Mouse (Mus musculus) heart, postnatal 36 days (tissue): Measurements from ENCODE around the gene Bub1b. TPM values are rescaled to one million over a fixed set of nuclear protein-coding genes. Genes with fewer than 3 reads are reported as not detected.
A peak's percentile ranks its signal among the peaks of the same experiment; 100 is the strongest.
"Not testable (repeated sequence)": the region's sequence is repeated elsewhere in the genome, so short reads cannot be mapped to it uniquely, and the experiment has no call there.

ENCODE experiments used
- DNase-seq, 2 experiments: peaks; one replicate each; pipeline ENCODE4 v3.0.0; 2021 to 2022
- intact Hi-C: fragments of 180-260 bp; cut with DNase I; formaldehyde crosslinking; loops from one replicate; pipeline ENCODE4 v1.15.1; 2025
- total RNA-seq, 2 experiments: library from RNA; stranded (reverse); gene quantifications; 2 replicates each; pipeline ENCODE4 v1.2.3; 2021

The Bub1b gene
- 1 to 10 TPM; 1.4 to 1.8 TPM for total RNA-seq

DNA sequence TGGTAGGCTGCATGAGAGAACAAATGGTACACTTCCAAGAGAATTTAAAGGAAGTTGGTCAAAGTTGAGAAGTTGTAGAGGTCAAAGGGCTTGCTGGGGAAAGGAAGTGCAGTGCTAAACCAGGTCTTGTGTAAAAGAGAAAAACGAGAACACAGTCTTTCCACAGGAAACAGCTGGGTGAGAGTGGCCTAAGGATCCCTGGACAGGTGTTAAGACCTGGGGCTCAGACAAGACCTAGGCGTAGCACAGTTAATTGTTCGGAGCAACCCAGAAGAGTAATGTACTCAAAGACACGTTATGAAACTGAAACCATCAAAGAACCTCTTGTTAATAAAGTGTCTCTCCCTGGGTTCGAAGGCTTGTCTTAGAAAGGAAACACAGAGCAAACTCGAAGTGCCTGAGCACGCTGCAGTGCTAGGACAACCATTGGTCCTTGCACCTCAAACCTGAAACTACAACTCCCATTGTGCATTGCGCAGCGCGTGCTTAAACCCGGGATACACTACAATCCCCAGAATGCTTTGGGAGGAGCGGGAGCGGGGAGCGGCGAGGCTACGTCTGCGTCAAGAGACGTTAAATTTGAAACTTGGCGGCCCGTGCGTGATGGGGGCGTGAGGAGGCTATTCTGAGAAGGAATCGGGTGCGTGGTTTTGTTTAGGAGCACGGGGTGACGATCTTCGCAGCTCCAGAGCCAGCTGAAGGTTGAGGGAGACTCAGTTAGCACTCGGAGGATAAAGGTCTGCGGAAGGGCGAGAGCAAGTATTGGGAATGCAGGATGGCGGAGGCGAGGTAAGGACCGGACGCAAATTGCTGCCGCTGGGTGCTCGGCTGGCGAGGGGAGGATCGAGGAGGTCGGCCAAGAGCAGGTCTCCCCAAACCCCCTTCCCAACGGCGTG is at the start of gene Bub1b:
Gene Bub1b, plus strand, starts transcription at position 539 of the 896 bp plus-strand sequence.
- intact Hi-C loops, result loop anchor here (2.0 kb wide), 1 partner anchor 51 kb away; no protein-coding TSS in a partner anchor
- DNase-seq, result peak; percentile 84 to 87

DNA sequence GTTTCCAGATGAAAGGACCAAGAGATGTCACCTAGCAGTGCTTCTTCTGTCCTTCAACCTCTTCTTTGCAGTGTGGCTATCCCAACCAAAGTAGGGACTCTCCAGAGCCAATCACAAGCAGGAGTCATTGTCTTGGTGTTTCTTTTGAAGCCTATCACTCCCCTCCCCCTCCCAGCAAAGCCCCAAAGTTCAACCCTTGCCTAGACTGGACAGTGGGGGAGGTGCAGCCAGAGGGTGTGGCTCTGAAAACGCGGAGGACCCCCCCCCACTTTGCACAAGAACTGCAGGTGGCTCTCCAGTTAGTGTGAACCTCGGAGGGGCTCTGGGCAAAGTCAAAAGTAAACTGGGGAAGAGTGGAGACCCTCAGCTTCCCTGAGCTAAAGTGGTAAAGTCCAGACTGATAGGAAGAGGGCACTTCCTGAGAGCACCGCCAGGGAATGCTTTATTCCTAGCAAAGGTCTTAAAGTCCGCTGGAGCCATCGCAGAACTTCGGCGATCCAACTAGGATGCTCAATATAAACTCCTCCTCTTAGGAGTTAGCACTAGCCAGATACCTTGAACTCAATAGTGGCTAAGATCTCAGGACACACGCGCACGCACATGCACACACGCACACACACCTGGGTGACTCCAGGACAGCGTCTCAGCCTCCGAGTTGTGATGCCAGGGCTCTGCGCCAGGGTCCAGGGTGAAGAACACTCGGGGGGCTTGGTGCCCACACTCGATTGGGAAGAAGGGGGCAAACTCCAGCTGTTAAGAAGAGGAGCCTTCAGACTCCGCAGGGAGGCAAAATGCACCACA is 49.4 kb upstream of the Bub1b start:
- intact Hi-C loops, result loop anchor here (1.0 to 5.0 kb wide), 3 partner anchors 21 to 199 kb away; partner anchors contain the start of gene Inafm2
- peak in 1 of 2 experiments; percentile 17 for DNase-seq

DNA sequence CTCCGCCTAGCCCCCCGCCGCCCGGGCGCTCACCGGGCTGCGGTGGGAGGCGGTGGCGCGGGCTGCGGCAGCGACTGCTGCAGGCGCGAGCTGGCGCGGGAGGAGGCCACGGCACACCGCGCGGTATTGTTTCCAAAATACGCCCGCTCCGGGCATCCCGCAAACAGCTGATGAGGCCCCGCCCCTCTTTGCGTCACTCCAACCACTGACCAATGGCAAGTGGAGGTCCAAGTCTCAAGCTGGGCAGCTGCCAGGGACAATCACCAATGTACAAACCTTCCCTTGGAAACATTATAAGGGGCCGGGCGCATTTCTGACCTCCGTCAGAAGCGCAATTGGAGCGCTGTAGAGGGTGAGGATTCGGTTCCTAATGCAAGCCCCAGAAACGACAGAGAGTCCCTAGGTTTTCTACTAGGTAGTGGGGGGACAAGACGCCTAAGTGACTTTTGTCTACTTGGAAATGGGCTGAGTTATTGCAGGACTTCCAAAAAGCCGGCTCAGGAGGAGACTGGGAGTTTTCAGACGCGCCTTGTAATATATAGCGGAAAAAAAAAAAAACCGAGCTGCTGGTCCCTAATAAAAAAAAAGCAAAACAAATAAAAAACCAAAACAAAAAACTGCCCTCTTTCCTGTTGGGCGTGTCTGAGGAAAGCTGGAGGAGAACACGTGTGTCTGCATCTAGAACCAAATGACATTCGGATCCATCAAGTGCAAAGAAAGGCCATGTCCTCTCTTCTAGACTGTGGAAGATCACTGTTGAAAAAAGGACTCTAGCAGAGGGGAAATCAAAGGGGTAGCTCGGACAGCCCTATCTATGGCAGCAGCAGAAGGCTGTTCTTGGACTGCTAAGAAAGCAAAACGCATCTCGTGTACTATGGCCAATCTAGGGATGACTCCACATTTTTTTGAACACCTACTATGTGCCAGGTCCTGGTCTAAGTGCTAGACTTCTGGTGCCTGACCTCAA is 48.2 kb upstream of the Bub1b start, which contains the start of gene Bmf:
Gene Bmf, minus strand, starts transcription at position 181 of the 967 bp plus-strand sequence.
- intact Hi-C loops, result loop anchor here (5.0 kb wide), 2 partner anchors 62 to 198 kb away; partner anchors contain the start of gene Inafm2
- DNase-seq, result peak; percentile 99

DNA sequence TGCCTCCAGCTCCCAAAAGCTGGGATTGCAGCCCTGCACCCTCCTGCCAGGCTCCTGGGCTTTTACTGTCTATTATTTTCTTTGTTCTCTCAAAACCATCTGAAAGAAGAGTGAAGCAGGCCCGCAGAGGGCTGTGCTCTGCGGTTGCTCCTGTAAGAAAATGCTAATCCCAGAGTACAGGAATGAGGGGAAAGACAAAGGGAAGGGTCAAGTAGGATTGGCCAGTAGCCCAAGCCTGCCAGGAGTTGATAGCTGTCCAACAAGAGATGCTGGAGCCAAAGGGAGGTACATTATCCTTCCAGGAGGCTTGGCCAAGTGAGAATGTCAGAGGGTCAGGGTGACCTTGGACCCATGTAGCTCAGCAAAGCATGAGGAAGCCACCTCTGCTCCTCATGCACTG is 46.4 kb upstream of the Bub1b start:
- no peak for DNase-seq
- intact Hi-C loops, result no loop called here

DNA sequence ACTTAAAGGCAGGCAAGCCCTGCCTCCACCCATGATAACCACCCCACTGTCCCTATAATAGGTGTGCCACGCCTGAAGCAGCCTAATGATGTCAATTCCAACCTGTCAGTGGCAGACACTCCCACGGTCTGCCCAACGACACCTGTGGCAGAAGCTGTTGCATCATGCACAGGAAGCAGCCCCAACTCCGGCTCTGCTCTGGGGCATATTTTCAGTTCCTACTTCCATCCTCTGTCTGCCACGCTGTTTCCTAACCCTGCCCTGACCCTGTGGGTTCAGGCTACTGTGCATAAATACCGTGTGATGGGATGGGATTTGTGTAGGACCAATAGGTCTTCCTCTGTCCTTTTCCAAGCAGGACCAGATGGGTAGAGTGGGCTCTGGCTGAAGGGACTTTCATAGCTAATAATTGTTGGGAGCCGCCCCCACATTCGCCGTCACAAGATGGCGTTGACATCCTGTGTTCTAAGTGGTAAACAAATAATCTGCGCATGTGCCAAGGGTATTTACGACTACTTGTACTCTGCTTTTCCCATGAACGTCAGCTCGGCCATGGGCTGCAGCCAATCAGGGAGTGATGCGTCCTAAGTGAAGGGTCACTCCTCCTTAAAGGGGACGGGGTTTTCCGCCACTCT is 43.5 kb upstream of the Bub1b start:
- DNase-seq, result peak; percentile 20 to 43
- intact Hi-C loops, result not testable (repeated sequence)

DNA sequence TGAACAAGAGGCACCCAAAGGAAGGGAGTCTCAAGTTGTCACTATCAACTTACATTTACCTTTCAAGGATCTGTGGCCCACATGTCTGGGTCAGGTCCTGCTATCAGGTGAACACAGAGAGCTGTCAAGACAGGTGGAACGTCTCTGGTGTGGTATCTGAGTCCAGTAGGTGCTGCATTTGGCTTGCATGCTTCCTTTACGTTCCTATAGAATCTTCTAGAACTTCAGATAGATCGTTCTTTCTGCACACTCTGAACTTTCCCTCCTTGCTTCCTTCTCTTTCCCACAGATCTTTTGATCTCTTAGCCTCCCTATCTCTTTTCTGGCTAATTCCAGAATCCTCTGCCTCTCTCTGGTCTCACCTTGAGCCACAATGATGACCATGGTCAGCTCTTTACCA is 39.6 kb upstream of the Bub1b start:
- intact Hi-C loops, result no loop called here
- no peak for DNase-seq

DNA sequence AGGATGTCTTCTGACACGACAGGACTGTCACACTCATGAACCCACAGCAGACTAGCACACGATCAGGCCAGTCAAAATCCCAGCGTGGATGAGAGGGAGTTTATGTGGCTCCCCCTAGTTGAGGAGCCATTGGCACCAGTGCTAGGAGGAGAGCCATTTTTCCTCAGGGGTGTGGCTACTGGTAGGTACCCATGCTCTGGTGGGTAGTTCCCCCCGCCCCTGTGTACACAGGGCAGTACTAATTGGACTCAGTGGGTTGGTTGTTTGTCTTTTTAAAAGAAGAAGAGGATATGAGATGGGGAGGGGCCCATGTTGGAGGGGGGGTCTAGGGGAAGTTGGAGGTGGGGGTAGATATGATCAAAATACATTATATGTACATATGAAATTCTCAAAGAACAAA is 36.0 kb upstream of the Bub1b start:
- DNase-seq, result no peak
- intact Hi-C loops, result no loop called here

DNA sequence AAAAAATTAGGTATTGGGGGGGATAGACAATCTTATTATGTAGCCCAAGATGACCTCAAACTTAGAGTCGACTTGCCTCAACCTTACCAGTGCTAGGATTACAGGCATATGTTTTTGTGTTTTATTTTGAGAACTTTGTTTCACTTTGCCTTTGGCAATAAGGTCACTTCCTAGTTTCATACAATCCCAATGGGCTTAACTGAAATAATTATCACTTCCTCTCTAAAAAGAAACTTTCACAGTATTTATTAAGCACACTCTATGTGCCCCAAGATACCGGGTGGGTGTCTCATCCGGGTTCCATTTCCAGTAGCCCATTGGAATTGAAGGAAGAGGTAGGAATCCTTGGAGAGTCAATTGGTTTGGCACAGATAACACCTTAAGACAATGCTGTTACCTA is 35.6 kb upstream of the Bub1b start:
- DNase-seq, result no peak
- intact Hi-C loops, result no loop called here

DNA sequence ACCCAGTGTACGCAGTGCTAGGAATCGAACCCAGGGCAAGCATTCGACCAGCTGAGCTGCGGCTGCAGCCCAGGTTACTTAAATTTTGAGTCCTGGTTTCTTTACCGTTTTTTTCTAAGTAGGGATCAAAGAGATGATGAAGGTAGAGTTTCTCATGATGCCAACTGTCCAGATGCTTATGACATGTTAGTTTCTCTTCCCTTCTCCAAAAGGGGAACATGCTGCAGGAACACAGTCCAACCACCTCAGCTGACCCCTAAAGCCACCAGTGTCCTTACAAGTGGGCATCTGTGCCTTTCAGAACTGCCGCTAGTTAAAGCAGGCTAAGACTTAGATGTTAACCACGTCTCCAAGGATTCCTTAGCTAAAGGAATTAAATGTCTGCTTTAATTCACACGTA is 30.8 kb upstream of the Bub1b start:
- intact Hi-C loops, result no loop called here
- DNase-seq, result no peak

DNA sequence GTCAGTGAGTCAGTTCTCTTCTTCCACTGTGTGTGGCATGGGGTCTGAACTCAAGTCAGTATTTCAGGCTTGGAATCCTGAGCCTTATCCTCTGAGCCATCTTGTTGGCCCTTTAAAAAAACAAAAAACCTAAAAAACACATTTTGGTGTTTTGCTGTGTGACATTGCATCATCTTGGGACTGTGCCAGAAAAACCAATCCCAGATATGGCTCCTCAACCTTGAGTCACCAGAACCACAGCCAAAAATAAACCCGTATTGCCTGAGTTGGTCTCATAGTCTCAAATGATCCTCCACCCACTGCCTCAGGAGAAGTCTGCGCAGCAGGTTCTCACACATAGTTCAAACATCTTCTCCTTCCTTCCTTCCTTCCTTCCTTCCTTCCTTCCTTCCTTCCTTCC is 27.1 kb upstream of the Bub1b start:
- intact Hi-C loops, result no loop called here
- DNase-seq, result no peak

DNA sequence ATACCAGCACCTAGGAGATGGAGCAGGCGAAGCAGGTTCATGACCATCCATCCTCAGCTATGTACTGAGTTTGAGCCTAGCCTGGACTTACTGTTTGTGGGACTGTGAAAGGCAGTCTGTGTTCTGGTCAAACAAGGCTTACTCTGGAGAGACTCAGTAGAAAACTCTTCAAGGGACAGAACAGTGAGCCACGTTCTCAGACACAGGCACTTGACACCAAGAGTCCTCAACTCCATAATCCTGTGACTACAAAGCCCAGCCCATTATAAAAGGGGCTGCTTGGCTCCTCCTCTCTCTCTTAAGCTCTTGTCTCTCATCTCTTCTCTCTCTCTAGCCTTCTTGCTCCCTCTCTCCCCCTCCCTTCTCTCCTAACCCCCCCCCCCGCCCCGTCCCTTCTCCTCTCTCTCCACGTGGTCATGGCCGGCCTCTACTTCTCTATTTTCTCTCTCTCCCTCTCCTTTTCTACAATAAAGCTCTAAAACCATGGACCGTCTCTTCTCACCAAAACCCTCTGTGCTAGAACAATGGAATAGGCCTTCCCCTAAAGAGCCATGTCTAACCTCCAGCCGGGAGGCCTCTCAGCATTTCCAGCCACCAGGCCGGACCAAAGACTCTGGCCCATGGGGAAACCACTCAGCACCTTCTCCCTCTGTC is 25.7 kb upstream of the Bub1b start:
- intact Hi-C loops, result no loop called here
- no peak for DNase-seq

DNA sequence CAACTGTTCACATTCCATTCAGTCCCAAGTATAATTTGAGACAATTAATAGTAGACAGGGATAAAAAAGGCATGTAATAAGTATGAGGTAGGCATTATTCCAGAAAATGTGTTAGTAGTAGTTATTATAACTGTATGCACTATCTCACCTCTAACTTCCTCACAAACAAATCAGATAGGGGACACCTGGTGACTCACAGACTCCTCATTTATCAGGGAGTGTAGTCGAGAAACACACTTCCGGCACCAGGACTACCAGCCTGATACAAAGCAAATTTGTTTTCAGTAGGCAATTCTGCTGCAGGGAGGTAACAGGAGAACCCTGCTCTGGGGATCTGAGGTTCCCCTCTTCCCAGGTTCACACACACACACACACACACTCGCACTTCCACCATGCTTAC is 24.9 kb upstream of the Bub1b start:
- intact Hi-C loops, result no loop called here
- DNase-seq, result no peak

DNA sequence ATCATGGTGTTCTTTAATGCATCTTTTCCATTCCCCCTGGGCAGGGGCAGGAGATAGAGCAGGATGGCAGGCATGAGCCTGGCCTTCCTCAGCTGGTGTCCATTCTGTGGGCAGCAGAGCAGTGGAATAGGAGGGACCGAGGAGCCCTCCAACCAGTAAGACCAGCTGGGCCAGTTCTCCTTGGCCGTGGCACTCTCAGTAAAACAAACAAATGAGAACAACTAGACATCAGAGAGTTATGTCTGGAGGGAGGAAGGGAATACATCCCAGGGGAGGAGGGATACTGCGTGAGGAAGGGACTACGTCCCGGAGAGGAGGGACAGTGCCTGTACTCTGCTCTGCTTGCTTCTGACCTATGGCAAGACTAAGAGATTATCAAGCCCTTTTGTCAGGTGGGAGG is 12.0 kb upstream of the Bub1b start:
- no peak for DNase-seq
- intact Hi-C loops, result no loop called here

DNA sequence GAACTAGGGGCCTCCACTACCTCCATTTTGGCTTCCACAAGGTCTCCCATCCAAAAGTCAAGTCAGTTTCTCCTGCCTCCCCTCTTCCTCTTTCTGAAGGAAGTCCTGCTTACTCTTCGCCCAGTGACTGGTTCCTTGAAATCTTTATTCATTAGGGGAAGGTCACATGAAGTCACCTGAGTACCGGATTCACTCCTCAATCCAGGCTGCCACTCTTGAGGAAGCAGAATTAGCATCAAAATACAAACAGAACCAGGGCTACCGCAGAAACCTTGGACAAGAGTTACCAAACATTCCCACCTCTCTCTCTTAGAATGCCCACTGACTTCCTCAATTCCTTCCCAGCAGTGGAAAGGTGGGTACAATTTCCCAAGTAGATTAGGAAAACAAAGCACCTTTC is 10.3 kb upstream of the Bub1b start:
- intact Hi-C loops, result no loop called here
- DNase-seq, result no peak

DNA sequence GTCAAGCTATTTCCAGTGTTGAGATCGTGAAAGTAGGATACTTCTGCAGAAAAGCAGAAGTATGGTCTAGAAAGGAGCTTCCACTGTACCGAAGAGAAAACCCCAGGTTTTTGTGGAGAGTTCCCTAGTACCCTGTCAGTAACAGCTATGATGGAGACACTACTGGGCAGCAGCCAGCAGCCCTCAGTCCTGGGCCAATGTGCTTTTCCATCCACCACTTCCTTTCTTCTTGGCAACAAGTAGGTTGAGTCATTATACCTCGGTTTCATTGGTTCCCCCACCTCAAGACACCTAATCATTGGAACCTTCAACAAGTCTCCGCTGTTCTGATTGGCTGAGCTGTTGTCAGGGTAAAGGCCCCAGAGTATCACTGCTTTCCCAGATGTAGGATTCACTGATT is 6.9 kb upstream of the Bub1b start:
- intact Hi-C loops, result no loop called here
- no peak for DNase-seq

DNA sequence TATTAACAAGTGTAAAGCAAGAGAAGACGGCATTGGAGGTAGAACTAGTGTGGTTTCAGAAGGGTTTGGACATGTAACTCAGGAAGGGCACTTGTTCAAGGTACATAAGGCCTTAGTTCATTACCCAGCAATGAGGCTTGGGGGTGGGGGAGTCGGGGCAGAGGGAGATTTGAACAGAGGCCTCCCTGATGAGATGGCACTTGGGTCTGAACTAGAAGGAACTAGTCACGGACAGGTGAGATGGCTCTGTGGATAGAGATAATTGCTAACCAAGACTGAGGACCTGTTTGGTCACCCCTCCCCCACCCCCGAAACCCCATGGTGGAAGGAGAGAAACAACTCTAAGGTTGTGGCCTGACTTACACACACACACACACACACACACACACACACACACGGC is 1.1 kb downstream of the Bub1b start:
- intact Hi-C loops, result loop anchor here (2.0 kb wide), 1 partner anchor 52 kb away; no protein-coding TSS in a partner anchor
- DNase-seq, result no peak

DNA sequence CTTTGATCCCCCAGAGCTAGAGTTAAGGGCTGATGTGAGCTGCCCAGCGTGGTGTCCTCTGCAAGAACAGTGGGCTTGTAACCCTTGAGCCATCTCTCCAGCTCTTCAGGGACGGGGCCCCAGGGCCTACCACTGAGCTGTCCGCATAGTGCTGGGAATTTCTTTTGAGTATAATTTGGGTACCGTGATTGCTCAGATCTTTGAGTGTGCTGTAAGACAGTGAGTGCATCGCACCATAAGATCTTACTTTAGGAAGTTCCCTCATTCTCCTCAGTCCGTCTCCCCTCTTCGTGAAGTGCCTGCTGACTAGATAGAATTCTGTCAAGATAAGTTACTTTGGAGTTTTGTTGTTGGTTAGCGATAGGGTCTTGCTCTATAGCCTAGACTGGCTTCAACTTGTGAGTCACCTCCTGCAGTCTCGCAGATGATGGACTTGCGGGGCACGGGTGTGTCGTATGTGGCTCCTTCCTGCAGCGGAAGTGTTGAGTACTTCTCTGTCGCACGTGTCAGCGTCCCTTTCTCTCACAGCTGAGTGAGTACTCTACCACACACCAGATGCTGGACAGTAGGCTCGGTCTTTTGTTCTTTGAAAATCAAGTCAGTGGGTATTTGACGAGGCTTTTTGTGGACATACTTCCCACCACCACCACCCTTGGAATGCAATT is 3.7 kb downstream of the Bub1b start:
- DNase-seq, result no peak
- intact Hi-C loops, result loop anchor here (10.0 kb wide), 1 partner anchor 337 kb away; no protein-coding TSS in a partner anchor

DNA sequence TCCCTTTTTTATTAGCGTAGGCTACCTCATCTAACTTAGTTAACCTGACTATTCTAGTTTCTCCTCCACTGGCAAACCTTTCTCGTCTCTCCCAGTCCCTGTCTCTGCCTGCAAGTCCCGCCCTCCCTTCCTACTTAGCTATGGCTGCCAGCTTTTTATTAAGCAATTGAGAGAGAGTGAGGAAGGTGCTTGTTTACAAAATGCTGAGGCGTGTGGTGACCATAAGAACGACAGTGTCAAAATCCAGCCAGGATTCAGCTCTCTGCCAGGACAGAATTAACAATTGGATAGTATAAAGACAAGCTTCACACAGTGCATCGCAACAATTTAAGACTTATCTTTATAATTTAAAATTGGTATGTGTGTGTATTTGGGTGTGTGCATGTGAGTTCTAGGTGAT is 6.1 kb downstream of the Bub1b start:
- DNase-seq, result no peak
- intact Hi-C loops, result loop anchor here (10.0 kb wide), 1 partner anchor 339 kb away; no protein-coding TSS in a partner anchor
